Mouse (Mus musculus) kidney, embryonic 16.5 days (tissue): ENCODE results near the gene Pidd1. TPM values are rescaled to one million over a fixed set of nuclear protein-coding genes. Genes with fewer than 3 reads are reported as not detected.
"Not testable (repeated sequence)": the region's sequence is repeated elsewhere in the genome, so short reads cannot be mapped to it uniquely, and the experiment has no call there.

ENCODE experiments used
- ATAC-seq: fragments of 200-750 bp; cut with Nextera tagmentation; 2 replicates; pipeline ENCODE4 v1.8.0; 2017; ENCODE audit warnings: moderate TSS enrichment; ENCODE audit not compliant: low FRiP score, low TSS enrichment
- H3K27ac ChIP-seq: fragments of 300-500 bp; sonication (generic); 2 replicates; pipeline ENCODE4 v1.5.1; 2014; ENCODE audit warnings: low read length
- H3K27me3 ChIP-seq: fragments of 300-500 bp; sonication (generic); 2 replicates; pipeline ENCODE4 v1.6.1; 2014; ENCODE audit warnings: low read length, control low read depth, mixed read lengths; ENCODE audit not compliant: insufficient read depth
- H3K36me3 ChIP-seq: fragments of 300-500 bp; sonication (generic); 2 replicates; pipeline ENCODE4 v1.6.1; 2014; ENCODE audit warnings: low read length, control low read depth, mixed read lengths; ENCODE audit not compliant: insufficient read depth
- H3K4me1 ChIP-seq: fragments of 300-500 bp; sonication (generic); 2 replicates; pipeline ENCODE4 v1.6.1; 2014; ENCODE audit warnings: low read length, control low read depth, mixed read lengths; ENCODE audit not compliant: insufficient read depth
- H3K4me2 ChIP-seq: fragments of 300-500 bp; sonication (generic); replicated peaks from 2 replicates; pipeline ENCODE4 v1.6.1; 2014; ENCODE audit warnings: low read depth, low read length
- H3K4me3 ChIP-seq: fragments of 300-500 bp; sonication (generic); 2 replicates; pipeline ENCODE4 v1.5.1; 2014; ENCODE audit warnings: mild to moderate bottlenecking, low read length
- H3K9ac ChIP-seq: fragments of 300-500 bp; sonication (generic); replicated peaks from 2 replicates; pipeline ENCODE4 v1.6.1; 2014; ENCODE audit warnings: low read length
- H3K9me3 ChIP-seq: fragments of 300-500 bp; sonication (generic); 2 replicates; pipeline ENCODE4 v1.6.1; 2016; ENCODE audit warnings: low read length, control low read depth
- WGBS: fragments of 180-500 bp; shearing (Covaris S2); extraction: QIAGEN DNeasy Blood & Tissue Kit; methylation state at CpG from one replicate; pipeline ENCODE4 v1.1.7; 2014; 5-methylcytosine and 5-hydroxymethylcytosine counted together
- polyA plus RNA-seq: library from polyadenylated mRNA; unstranded; fragments of >200 nt; fragmentation: Nextera tagmentation; extraction: Ambion mirVana; gene quantifications from 2 replicates; pipeline ENCODE4 v1.2.1, GENCODE M21; 2015

The Pidd1 gene
- polyA plus RNA-seq, 1 experiment from 2014 or later, result 11.4 TPM

GRCm38 (mm10) chr7:141408833-141409232, 35.0 kb downstream of the Pidd1 start:
- Histone ChIP-seq H3K9ac (0 out of 2 replicates have a peak overlapping the region, but pooled peaks have one; percentile 17), H3K36me3 (peaks cover 24% of the 10 kb centered on the region), H3K27me3 (no peaks in the 10 kb centered on the region)

GRCm38 (mm10) chr7:141407670-141408069, 36.2 kb downstream of the Pidd1 start:
- H3K36me3 ChIP-seq, result peaks cover 27% of the 10 kb centered on the region
- H3K9me3 ChIP-seq, H3K27me3 ChIP-seq, H3K9ac ChIP-seq, H3K4me3 ChIP-seq, ATAC-seq, H3K4me1 ChIP-seq, H3K27ac ChIP-seq, H3K4me2 ChIP-seq: not testable (repeated sequence)
- WGBS, result 99% methylated on average over 7 of the region's 7 CpGs

More at GRCm38 (mm10) chr7:141408833-141409232, 35.0 kb downstream of the Pidd1 start:
- 10% methylated on average over 11 of the region's 11 CpGs for WGBS
- no peak overlapping the region for H3K4me3 ChIP-seq
- H3K4me1 ChIP-seq, result peaks cover 10% of the 10 kb centered on the region
- H3K4me2 ChIP-seq, result no peak overlapping the region
- H3K9me3 ChIP-seq, result no peaks in the 10 kb centered on the region
- no peak overlapping the region for H3K27ac ChIP-seq
- peak; percentile 36 for ATAC-seq

GRCm38 (mm10) chr7:141405466-141405865, 38.4 kb downstream of the Pidd1 start:
- H3K9me3 ChIP-seq, result no peaks in the 10 kb centered on the region
- WGBS, result 77% methylated on average over 4 of the region's 4 CpGs
- no peak overlapping the region for H3K9ac ChIP-seq
- peaks cover 45% of the 10 kb centered on the region for H3K36me3 ChIP-seq
- no peak overlapping the region for H3K4me2 ChIP-seq
- no peaks in the 10 kb centered on the region for H3K27me3 ChIP-seq
- H3K27ac ChIP-seq, result no peak overlapping the region
- H3K4me1 ChIP-seq, result 0 out of 2 replicates have a peak, but pooled peaks cover 2% of the 10 kb centered on the region
- H3K4me3 ChIP-seq, result no peak overlapping the region
- ATAC-seq, result no peak

- peak; percentile 64; the same call in 1 of the 2 replicates for ATAC-seq
These were observed 40.5 kb downstream of the Pidd1 start for GRCm38 (mm10) chr7:141403305-141403704.

GRCm38 (mm10) chr7:141395348-141395747, 48.5 kb downstream of the Pidd1 start:
- H3K9me3 ChIP-seq, result no peaks in the 10 kb centered on the region
- 74% methylated on average over 1 of the region's 1 CpGs for WGBS
- no peak overlapping the region for H3K4me2 ChIP-seq
- H3K27me3 ChIP-seq, result no peaks in the 10 kb centered on the region
- H3K27ac ChIP-seq, result no peak overlapping the region
- no peak overlapping the region for H3K4me3 ChIP-seq
- no peak for ATAC-seq
- H3K36me3 ChIP-seq, result peaks cover 26% of the 10 kb centered on the region
- H3K9ac ChIP-seq, result no peak overlapping the region
- H3K4me1 ChIP-seq, result peaks cover 14% of the 10 kb centered on the region

More at GRCm38 (mm10) chr7:141403305-141403704, 40.5 kb downstream of the Pidd1 start:
- Histone ChIP-seq H3K27me3 (no peaks in the 10 kb centered on the region), H3K36me3 (peaks cover 38% of the 10 kb centered on the region), H3K27ac (no peak overlapping the region), H3K9me3 (no peaks in the 10 kb centered on the region), H3K9ac (no peak overlapping the region), H3K4me1 (no peaks in the 10 kb centered on the region), H3K4me2 (no peak overlapping the region), H3K4me3 (no peak overlapping the region)
- 44% methylated on average over 5 of the region's 5 CpGs for WGBS

- 27% methylated on average over 6 of the region's 6 CpGs for WGBS
- Histone ChIP-seq H3K27me3 (no peaks in the 10 kb centered on the region), H3K36me3 (peaks cover 25% of the 10 kb centered on the region), H3K4me2 (no peak overlapping the region), H3K27ac (no peak overlapping the region), H3K9me3 (no peaks in the 10 kb centered on the region), H3K4me3 (no peak overlapping the region), H3K4me1 (peaks cover 14% of the 10 kb centered on the region), H3K9ac (no peak overlapping the region)
- no peak for ATAC-seq
These were observed 49.1 kb downstream of the Pidd1 start for GRCm38 (mm10) chr7:141394771-141395170.

- Histone ChIP-seq H3K9me3 (no peaks in the 10 kb centered on the region), H3K4me2 (no peak overlapping the region), H3K4me1 (peaks cover 14% of the 10 kb centered on the region), H3K4me3 (no peak overlapping the region), H3K36me3 (peaks cover 22% of the 10 kb centered on the region), H3K9ac (no peak overlapping the region), H3K27me3 (no peaks in the 10 kb centered on the region), H3K27ac (no peak overlapping the region)
- 81% methylated on average over 7 of the region's 7 CpGs for WGBS
- no peak for ATAC-seq
These were observed 49.7 kb downstream of the Pidd1 start for GRCm38 (mm10) chr7:141394158-141394557.

GRCm38 (mm10) chr7:141392552-141393222, 51.1 kb downstream of the Pidd1 start:
- Histone ChIP-seq H3K27me3 (no peaks in the 10 kb centered on the region), H3K4me3 (peak overlapping the region; percentile 71), H3K4me1 (peaks cover 14% of the 10 kb centered on the region), H3K36me3 (peaks cover 12% of the 10 kb centered on the region), H3K9me3 (no peaks in the 10 kb centered on the region), H3K4me2 (peak overlapping the region; percentile 92), H3K27ac (peak overlapping the region; percentile 71), H3K9ac (peak overlapping the region; percentile 70)
- 37% methylated on average over 9 of the region's 9 CpGs for WGBS
- ATAC-seq, result peak; percentile 3; the same call in 1 of the 2 replicates

- peak; percentile 94 for ATAC-seq
- Histone ChIP-seq H3K4me2 (peak within 1 kb of the TSS; percentile 92), H3K4me1 (peaks cover 14% of the 10 kb centered on the region), H3K9me3 (no peaks in the 10 kb centered on the region), H3K27me3 (no peaks in the 10 kb centered on the region), H3K9ac (peak within 1 kb of the TSS; percentile 79), H3K4me3 (peak within 1 kb of the TSS; percentile 71), H3K36me3 (peaks cover 9% of the 10 kb centered on the region), H3K27ac (peak within 1 kb of the TSS; percentile 88)
- WGBS, result under 1% methylated on average over 57 of the region's 57 CpGs
These were observed 51.9 kb downstream of the Pidd1 start, which contains the start of gene Taldo1 for GRCm38 (mm10) chr7:141391625-141392551. Gene Taldo1 (plus strand): TSS chr7:141392199.
